Comparison of ENCODE assay signal across 8 mouse cellular contexts in the genomic region with DNA sequence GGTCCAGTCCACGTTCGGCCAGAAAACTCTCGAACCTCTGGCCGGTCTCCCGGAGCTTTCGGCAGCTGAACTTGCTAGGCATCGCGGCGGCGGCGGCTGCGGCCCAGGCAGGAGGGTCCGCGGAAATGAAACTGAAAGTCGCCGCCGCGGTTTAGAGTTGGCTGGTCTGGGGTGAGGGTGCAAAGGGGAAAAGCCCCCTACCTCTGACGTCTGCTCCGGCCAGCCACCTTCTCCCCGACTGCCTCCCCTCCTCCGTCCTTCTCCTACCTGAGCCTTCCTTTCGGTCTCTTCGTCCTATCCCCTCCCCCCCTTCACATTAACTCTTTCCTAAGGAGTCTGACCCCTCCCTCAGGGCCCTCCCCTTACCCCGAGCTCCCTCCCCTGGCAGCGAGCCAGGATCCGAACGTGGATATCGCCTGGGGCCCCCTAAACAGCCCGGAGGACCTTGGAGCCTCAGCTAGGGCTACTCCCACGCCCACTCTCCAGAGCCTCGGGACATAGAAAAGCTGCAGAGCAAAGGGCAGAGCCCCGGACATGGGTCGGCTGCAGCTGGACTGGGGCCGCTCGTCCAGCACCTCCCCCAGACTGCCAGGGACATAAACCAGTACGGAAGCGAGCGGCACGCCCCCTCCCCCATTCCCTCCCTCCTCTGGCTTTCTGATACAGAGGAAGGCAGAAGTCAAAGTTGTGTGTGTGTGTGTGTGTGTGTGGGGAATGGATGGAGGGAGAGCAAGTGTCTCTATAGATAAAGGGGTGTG. TPM values are rescaled to one million over a fixed set of nuclear protein-coding genes. Genes with fewer than 3 reads are reported as not detected.
DNase-seq lines count a peak whose midpoint lies in the region; ATAC-seq and TF ChIP-seq lines count a peak whose summit lies in the region.

A gene (minus strand): TSS at position 573 of the 758 bp plus-strand sequence.

- peak; percentile 75 for ATAC-seq in G1E (ENCODE audit: extremely low read depth, insufficient number of reproducible peaks, low FRiP score, poor library complexity, severe bottlenecking)
- peak; percentile 50 for ATAC-seq in cerebellum, adult (ENCODE audit: insufficient number of reproducible peaks, low FRiP score, low TSS enrichment)
- ATAC-seq in forebrain, embryonic 13.5 days, result peak; percentile 82
- ATAC-seq in lung, embryonic 16.5 days (ENCODE audit: low read depth), result peak; percentile 88

- peak within 1 kb of the TSS; percentile 89 for H3K9ac ChIP-seq in forebrain, embryonic 13.5 days
- peak within 1 kb of the TSS; percentile 93 for H3K9ac ChIP-seq in lung, embryonic 16.5 days (ENCODE audit: low read length)

- H3K9me3 ChIP-seq in G1E (replicated peaks), result no peaks in the 10 kb centered on the region
- no peaks in the 10 kb centered on the region for H3K9me3 ChIP-seq in forebrain, embryonic 13.5 days (replicated peaks)
- H3K9me3 ChIP-seq in lung, embryonic 16.5 days (ENCODE audit: control insufficient read depth, low read length), result no peaks in the 10 kb centered on the region

- peak within 1 kb of the TSS; percentile 40; the same call in 1 of the 2 replicates for H3K27ac ChIP-seq in forebrain, embryonic 13.5 days
- H3K27ac ChIP-seq in lung, embryonic 16.5 days (ENCODE audit: low read length), result peak within 1 kb of the TSS; percentile 94

- WGBS in forebrain, embryonic 13.5 days, result under 1% methylated on average over 37 of the region's 40 CpGs
- 0% methylated on average over 40 of the region's 40 CpGs for WGBS in lung, embryonic 16.5 days

- peaks cover 41% of the 10 kb centered on the region for H3K4me1 ChIP-seq in G1E (ENCODE audit: insufficient read depth, low read depth, low read length)
- H3K4me1 ChIP-seq in forebrain, embryonic 13.5 days, result peaks cover 18% of the 10 kb centered on the region
- H3K4me1 ChIP-seq in lung, embryonic 16.5 days (replicated peaks; ENCODE audit: control insufficient read depth, insufficient read depth, low read length), result peaks cover 20% of the 10 kb centered on the region

- no peak for TF ChIP-seq CTCF in G1E (IDR thresholded peaks at IDR 0.05; ENCODE audit: low read depth, low read length)

- peaks cover 48% of the 10 kb centered on the region for H3K36me3 ChIP-seq in G1E (replicated peaks)
- peaks cover 14% of the 10 kb centered on the region for H3K36me3 ChIP-seq in forebrain, embryonic 13.5 days (ENCODE audit: poor library complexity, severe bottlenecking)
- H3K36me3 ChIP-seq in lung, embryonic 16.5 days (ENCODE audit: control insufficient read depth, insufficient read depth, low read length), result no peaks in the 10 kb centered on the region

- no peaks in the 10 kb centered on the region for H3K27me3 ChIP-seq in G1E (ENCODE audit: insufficient read depth, low read length)
- H3K27me3 ChIP-seq in forebrain, embryonic 13.5 days, result no peaks in the 10 kb centered on the region
- H3K27me3 ChIP-seq in lung, embryonic 16.5 days (ENCODE audit: control insufficient read depth, insufficient read depth, low read depth, low read length), result no peaks in the 10 kb centered on the region

- peak within 1 kb of the TSS; percentile 98 for H3K4me2 ChIP-seq in forebrain, embryonic 13.5 days
- peak within 1 kb of the TSS; percentile 54 for H3K4me2 ChIP-seq in lung, embryonic 16.5 days (ENCODE audit: low read depth, low read length)

- H3K4me3 ChIP-seq in G1E (ENCODE audit: low read depth, low read length), result peak within 1 kb of the TSS; percentile 92
- H3K4me3 ChIP-seq in forebrain, embryonic 13.5 days, result peak within 1 kb of the TSS; percentile 77
- H3K4me3 ChIP-seq in lung, embryonic 16.5 days (ENCODE audit: low read length), result peak within 1 kb of the TSS; percentile 88

- peak; percentile 76 for DNase-seq in G1E (ENCODE audit: low spot score)
- DNase-seq in heart, postnatal 14 days, result peak; percentile 75
- peak; percentile 86 to 91 for DNase-seq in kidney, postnatal 4 days
- DNase-seq in ovary, adult 18-20 months (ENCODE audit: low spot score), result peak; percentile 82
- peak; percentile 46 to 73 for DNase-seq in thymus, postnatal 10 days (ENCODE audit: low spot score in 2 of 2)

- intact Hi-C loops in heart, postnatal 14 days (cut with DNase I), result loop anchor here (2.0 kb wide), 2 partner anchors 29 to 47 kb away; a partner anchor contains a TSS

RNA-seq across cellular contexts. Expression of the gene that starts here (rescaled TPM):
- total RNA-seq in G1E (2014; fragmentation: Nextera tagmentation) (33.2 and 34.5 TPM in 2 replicates), G1E (2017) (7.4 and 8.1 TPM in 2 replicates)
- 57.0 and 65.0 TPM in 2 replicates for polyA plus RNA-seq in G1E (2012)
- 7.2 and 10.5 TPM in 2 replicates for polyA plus RNA-seq in forebrain, embryonic 13.5 days (2015; fragmentation: Nextera tagmentation; extraction: Ambion mirVana)
- total RNA-seq in heart, postnatal 14 days (2021), result 1 to 10 TPM; 7.4 to 7.9 TPM
- polyA plus RNA-seq in lung, embryonic 16.5 days (2015; fragmentation: Nextera tagmentation; extraction: Ambion mirVana), result 44.2 and 56.2 TPM in 2 replicates

Comparison
In these comparisons a context has a peak if more than half of its experiments do, and no peak if none do; other contexts are left out.
1. Peak in every context shown above with its lines: DNase-seq, ATAC-seq, H3K4me3 ChIP-seq and H3K27ac ChIP-seq.